Mouse (Mus musculus) ES-E14 (cell line): ENCODE results near the gene Colq.

Source experiments
- CHD2 ChIP-seq: IDR thresholded peaks from 2 replicates; pipeline ENCODE4 v1.6.1; 2014; ENCODE audit warnings: mild to moderate bottlenecking, low read depth, low read length, inconsistent platforms
- ZC3H11A ChIP-seq: IDR thresholded peaks from 2 replicates; pipeline ENCODE4 v1.6.1; 2012; ENCODE audit warnings: low read depth, mild to moderate bottlenecking, inconsistent platforms, low read length, borderline replicate concordance

DNA sequence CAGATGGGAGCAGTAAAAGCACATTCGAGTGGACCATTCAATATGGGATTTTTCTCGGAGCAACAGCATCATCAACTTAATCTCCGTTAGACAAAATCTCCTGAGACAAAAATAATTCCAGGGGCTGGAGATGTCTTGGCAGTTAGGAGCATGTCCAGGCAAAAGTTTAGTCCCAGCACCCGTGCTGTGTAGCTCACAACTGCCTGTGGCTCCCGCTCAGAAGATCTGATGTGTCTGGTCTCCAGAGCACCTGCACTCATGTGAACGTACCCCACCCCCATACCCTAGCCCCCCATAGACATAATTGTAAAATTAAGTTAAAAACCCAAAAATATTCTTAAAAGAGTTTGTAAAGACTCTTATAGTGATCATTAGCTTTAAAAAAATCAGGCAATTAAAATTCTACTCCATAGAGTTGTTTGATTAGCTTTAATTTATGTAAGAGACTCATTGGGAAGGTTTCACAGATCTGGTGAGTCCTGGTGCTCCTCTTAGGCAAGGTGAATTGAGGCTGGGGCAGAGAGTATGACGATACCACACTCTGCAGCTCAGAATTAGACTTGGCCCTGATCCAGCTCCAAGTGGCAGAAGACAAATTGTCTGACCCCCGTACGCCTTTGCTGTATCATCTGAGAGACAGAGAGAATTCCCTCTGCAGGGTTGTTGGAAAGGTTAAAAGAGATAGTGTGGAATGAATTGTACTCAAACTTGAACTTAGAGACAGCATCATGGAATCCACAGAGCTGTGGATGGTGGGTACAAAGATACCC is 13.0 kb downstream of the Colq start:
- TF ChIP-seq ZC3H11A = no peak
- TF ChIP-seq CHD2 = no peak
